Mouse (Mus musculus): Measurements from ENCODE around the gene Ptk6. TPM values are rescaled to one million over a fixed set of nuclear protein-coding genes. Genes with fewer than 3 reads are reported as not detected.

Ptk6 gene
- 1.9 and 2.4 TPM in 2 replicates for polyA plus RNA-seq (2015; fragmentation: Nextera tagmentation; extraction: Ambion mirVana)

- no peaks in the 10 kb centered on the region for H3K27me3 ChIP-seq (replicated peaks; ENCODE audit: control insufficient read depth, insufficient read depth, low read length)
- no peak within 1 kb of the TSS for H3K4me3 ChIP-seq (ENCODE audit: low read depth, low read length)
- peaks cover 7% of the 10 kb centered on the region; the same call in 1 of the 2 replicates for H3K4me1 ChIP-seq (replicated peaks; ENCODE audit: control insufficient read depth, insufficient read depth, low read length)
- no peaks in the 10 kb centered on the region for H3K36me3 ChIP-seq (ENCODE audit: control insufficient read depth, insufficient read depth)
- no peaks in the 10 kb centered on the region for H3K9me3 ChIP-seq (ENCODE audit: control insufficient read depth)
- ATAC-seq, result peak; percentile 84
- 65% methylated on average over 3 of the region's 3 CpGs for WGBS
- TF ChIP-seq CTCF (IDR thresholded peaks at IDR 0.05; ENCODE audit: low read depth), result no peak
- no peak within 1 kb of the TSS for H3K9ac ChIP-seq (ENCODE audit: low read depth, low read length)
- peak within 1 kb of the TSS; percentile 43 for H3K4me2 ChIP-seq (replicated peaks; ENCODE audit: low read depth)
- peak within 1 kb of the TSS; percentile 70 for H3K27ac ChIP-seq (ENCODE audit: low read depth, low read length)
These were observed at the start of gene Ptk6 for GRCm38 (mm10) chr2:181202422-181202821. Gene Ptk6 (minus strand): TSS chr2:181202789.

DNA sequence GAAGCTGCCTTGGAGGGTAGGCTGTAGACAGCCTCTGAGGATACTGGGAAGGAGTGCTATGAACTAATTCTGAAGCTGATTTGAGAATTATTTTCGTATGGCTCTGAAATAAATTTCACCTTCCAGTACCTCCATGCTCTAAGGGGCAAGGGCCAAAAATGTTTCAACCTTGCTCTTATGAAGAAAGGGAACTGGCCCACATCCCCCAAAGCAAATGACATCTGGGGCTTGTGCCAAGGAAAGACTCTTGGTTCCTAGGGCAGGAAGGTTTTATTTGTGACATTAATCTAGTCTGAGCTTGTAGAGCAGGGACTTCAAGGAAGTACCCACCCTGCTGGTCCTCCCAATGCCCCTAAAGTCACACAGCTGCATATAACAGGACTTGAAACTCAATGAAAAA, 49.3 kb upstream of the Ptk6 start:
- Histone ChIP-seq H3K4me3 (ENCODE audit: low read depth, low read length) (no peak overlapping the region), H3K9me3 (ENCODE audit: control insufficient read depth) (no peaks in the 10 kb centered on the region), H3K27me3 (replicated peaks; ENCODE audit: control insufficient read depth, insufficient read depth, low read length) (no peaks in the 10 kb centered on the region), H3K9ac (ENCODE audit: low read depth, low read length) (no peak overlapping the region), H3K4me1 (replicated peaks; ENCODE audit: control insufficient read depth, insufficient read depth, low read length) (peaks cover 11% of the 10 kb centered on the region; the same call in 1 of the 2 replicates), H3K4me2 (replicated peaks; ENCODE audit: low read depth) (no peak overlapping the region), H3K36me3 (ENCODE audit: control insufficient read depth, insufficient read depth) (peaks cover 45% of the 10 kb centered on the region), H3K27ac (ENCODE audit: low read depth, low read length) (no peak overlapping the region)
- TF ChIP-seq CTCF (IDR thresholded peaks at IDR 0.05; ENCODE audit: low read depth), result no peak
- WGBS, result 82% methylated on average over 1 of the region's 1 CpGs
- ATAC-seq, result no peak

GRCm38 (mm10) chr2:181249217-181249616, 46.6 kb upstream of the Ptk6 start:
- Histone ChIP-seq H3K27ac (ENCODE audit: low read depth, low read length) (peak overlapping the region; percentile 87), H3K36me3 (ENCODE audit: control insufficient read depth, insufficient read depth) (peaks cover 24% of the 10 kb centered on the region), H3K4me3 (ENCODE audit: low read depth, low read length) (no peak overlapping the region), H3K9me3 (ENCODE audit: control insufficient read depth) (no peaks in the 10 kb centered on the region), H3K9ac (ENCODE audit: low read depth, low read length) (no peak overlapping the region), H3K27me3 (replicated peaks; ENCODE audit: control insufficient read depth, insufficient read depth, low read length) (no peaks in the 10 kb centered on the region), H3K4me2 (replicated peaks; ENCODE audit: low read depth) (0 out of 2 replicates have a peak overlapping the region, but pooled peaks have one; percentile 6), H3K4me1 (replicated peaks; ENCODE audit: control insufficient read depth, insufficient read depth, low read length) (peaks cover 14% of the 10 kb centered on the region; the same call in 1 of the 2 replicates)
- 39% methylated on average over 10 of the region's 10 CpGs for WGBS
- no peak for TF ChIP-seq CTCF (IDR thresholded peaks at IDR 0.05; ENCODE audit: low read depth)
- peak; percentile 90 for ATAC-seq

DNA sequence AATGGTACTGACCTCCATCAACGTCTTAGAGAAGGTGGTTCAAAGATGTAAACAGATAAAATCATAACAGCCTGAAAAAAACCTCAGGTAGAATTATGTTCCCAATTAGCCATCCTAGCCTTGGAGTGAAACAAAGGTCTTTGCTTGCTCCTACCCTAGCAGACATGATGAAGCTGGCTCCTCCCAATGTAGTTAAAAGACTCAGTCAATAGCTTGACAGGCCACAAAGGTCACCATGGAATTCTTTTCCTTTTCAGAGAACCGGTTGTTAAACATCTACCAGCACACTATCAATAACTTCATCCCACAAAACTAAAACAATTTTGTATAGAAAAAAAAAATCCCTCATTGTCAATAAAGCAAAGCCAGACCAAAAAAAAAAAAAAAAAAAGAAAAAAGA, 42.4 kb upstream of the Ptk6 start:
- H3K27ac ChIP-seq (ENCODE audit: low read depth, low read length), result peak overlapping the region; percentile 50; the same call in 1 of the 2 replicates
- no peaks in the 10 kb centered on the region for H3K9me3 ChIP-seq (ENCODE audit: control insufficient read depth)
- ATAC-seq, result no peak
- H3K36me3 ChIP-seq (ENCODE audit: control insufficient read depth, insufficient read depth), result peaks cover 2% of the 10 kb centered on the region; the same call in 1 of the 2 replicates
- WGBS, result 15% methylated on average over 2 of the region's 2 CpGs
- no peak overlapping the region for H3K4me2 ChIP-seq (replicated peaks; ENCODE audit: low read depth)
- no peak overlapping the region for H3K4me3 ChIP-seq (ENCODE audit: low read depth, low read length)
- no peak for TF ChIP-seq CTCF (IDR thresholded peaks at IDR 0.05; ENCODE audit: low read depth)
- H3K9ac ChIP-seq (ENCODE audit: low read depth, low read length), result no peak overlapping the region
- H3K4me1 ChIP-seq (replicated peaks; ENCODE audit: control insufficient read depth, insufficient read depth, low read length), result peaks cover 13% of the 10 kb centered on the region
- no peaks in the 10 kb centered on the region for H3K27me3 ChIP-seq (replicated peaks; ENCODE audit: control insufficient read depth, insufficient read depth, low read length)

DNA sequence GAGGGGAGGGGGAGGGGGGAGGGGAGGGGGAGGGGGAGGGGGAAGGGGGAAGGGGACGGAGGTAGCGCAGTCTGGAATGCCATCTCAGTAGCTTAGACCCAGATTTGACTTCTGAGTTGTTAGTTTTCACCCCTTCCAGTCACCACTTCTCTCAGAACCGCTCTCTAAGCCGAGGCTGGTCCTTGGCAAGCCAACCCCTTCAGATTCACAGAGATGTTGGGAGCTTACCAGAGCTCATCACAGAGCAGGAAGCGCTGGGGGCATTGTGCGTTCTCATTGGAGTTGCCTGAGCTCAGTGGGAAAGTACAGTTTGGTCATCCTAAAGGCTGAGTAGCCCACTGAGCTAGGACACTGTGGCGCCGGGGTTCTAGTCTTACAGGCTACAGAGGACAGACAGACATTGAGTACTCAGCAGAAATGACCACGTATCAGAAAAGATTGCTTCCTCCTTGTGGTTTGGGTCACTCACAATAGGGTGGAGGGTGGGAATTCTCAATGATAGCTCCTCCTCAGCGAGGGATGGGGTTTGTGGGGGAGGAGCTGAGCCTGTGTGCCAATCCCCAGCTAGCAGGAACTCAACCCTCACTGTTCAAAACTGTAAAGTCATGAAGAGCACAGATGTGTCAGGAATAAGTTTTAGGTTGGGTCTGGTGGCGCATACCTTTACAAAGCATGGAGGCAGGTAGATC, 41.3 kb upstream of the Ptk6 start:
- Histone ChIP-seq H3K4me3 (ENCODE audit: low read depth, low read length) (no peak overlapping the region), H3K4me2 (replicated peaks; ENCODE audit: low read depth) (0 out of 2 replicates have a peak overlapping the region, but pooled peaks have one; percentile 9), H3K9ac (ENCODE audit: low read depth, low read length) (no peak overlapping the region), H3K27ac (ENCODE audit: low read depth, low read length) (peak overlapping the region; percentile 50), H3K36me3 (ENCODE audit: control insufficient read depth, insufficient read depth) (peaks cover 7% of the 10 kb centered on the region; the same call in 1 of the 2 replicates), H3K4me1 (replicated peaks; ENCODE audit: control insufficient read depth, insufficient read depth, low read length) (peaks cover 8% of the 10 kb centered on the region; the same call in 1 of the 2 replicates), H3K27me3 (replicated peaks; ENCODE audit: control insufficient read depth, insufficient read depth, low read length) (no peaks in the 10 kb centered on the region), H3K9me3 (ENCODE audit: control insufficient read depth) (no peaks in the 10 kb centered on the region)
- TF ChIP-seq CTCF (IDR thresholded peaks at IDR 0.05; ENCODE audit: low read depth), result no peak
- WGBS, result 46% methylated on average over 11 of the region's 11 CpGs
- 0 out of 2 replicates have a peak, but pooled peaks have one; percentile 8 for ATAC-seq

DNA sequence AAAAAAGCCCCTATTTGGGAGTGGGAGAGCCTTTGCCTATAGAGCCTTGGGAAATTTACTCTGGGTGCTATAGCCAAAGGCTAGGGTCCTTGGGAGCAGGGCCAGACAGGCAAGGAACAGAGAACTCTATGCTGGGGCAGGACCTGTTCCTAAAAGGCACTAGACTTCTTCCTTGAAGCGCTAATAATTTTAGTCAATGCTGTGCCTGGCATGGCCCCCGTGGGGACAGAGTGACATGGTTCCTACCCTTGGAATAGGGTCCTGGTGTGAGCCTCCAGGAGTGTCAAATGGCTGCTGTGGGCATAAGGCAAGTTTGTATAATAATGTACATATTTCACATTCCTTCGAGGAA, 39.7 kb upstream of the Ptk6 start:
- peak overlapping the region; percentile 78 for H3K4me3 ChIP-seq (ENCODE audit: low read depth, low read length)
- 51% methylated on average over 3 of the region's 3 CpGs for WGBS
- H3K27me3 ChIP-seq (replicated peaks; ENCODE audit: control insufficient read depth, insufficient read depth, low read length), result no peaks in the 10 kb centered on the region
- H3K9ac ChIP-seq (ENCODE audit: low read depth, low read length), result peak overlapping the region; percentile 76
- H3K4me2 ChIP-seq (replicated peaks; ENCODE audit: low read depth), result peak overlapping the region; percentile 75
- no peaks in the 10 kb centered on the region for H3K9me3 ChIP-seq (ENCODE audit: control insufficient read depth)
- H3K36me3 ChIP-seq (ENCODE audit: control insufficient read depth, insufficient read depth), result peaks cover 20% of the 10 kb centered on the region
- 0 out of 2 replicates have a peak overlapping the region, but pooled peaks have one; percentile 35 for H3K27ac ChIP-seq (ENCODE audit: low read depth, low read length)
- no peak for ATAC-seq
- H3K4me1 ChIP-seq (replicated peaks; ENCODE audit: control insufficient read depth, insufficient read depth, low read length), result peaks cover 8% of the 10 kb centered on the region; the same call in 1 of the 2 replicates
- TF ChIP-seq CTCF (IDR thresholded peaks at IDR 0.05; ENCODE audit: low read depth), result no peak

All from intestine, postnatal 0 days (tissue).